In genomic region chrX:139870938-139871791, GRCm38 (mm10) we compare ENCODE assay signal across 8 mouse cellular contexts. TPM values are rescaled to one million over a fixed set of nuclear protein-coding genes. Genes with fewer than 3 reads are reported as not detected.
DNase-seq lines count a peak whose midpoint lies in the region; ATAC-seq and TF ChIP-seq lines count a peak whose summit lies in the region.

TSS of gene Morc4 (minus strand) at chrX:139871677.

- H3K36me3 ChIP-seq in embryonic facial prominence, embryonic 13.5 days: no peaks in the 10 kb centered on the region
- H3K36me3 ChIP-seq in heart, embryonic 12.5 days: no peaks in the 10 kb centered on the region
- no peaks in the 10 kb centered on the region for H3K36me3 ChIP-seq in kidney, embryonic 16.5 days (ENCODE audit: insufficient read depth, low read length)
- H3K36me3 ChIP-seq in liver, adult 2 months (ENCODE audit: control insufficient read depth, insufficient read depth, low read length): no peaks in the 10 kb centered on the region

- no peaks in the 10 kb centered on the region for H3K79me2 ChIP-seq in liver, adult 2 months (ENCODE audit: control insufficient read depth, insufficient read depth, low read length)

- H3K4me1 ChIP-seq in embryonic facial prominence, embryonic 13.5 days: no peaks in the 10 kb centered on the region
- 0 out of 2 replicates have a peak, but pooled peaks cover 5% of the 10 kb centered on the region for H3K4me1 ChIP-seq in heart, embryonic 12.5 days (replicated peaks)
- H3K4me1 ChIP-seq in kidney, embryonic 16.5 days (ENCODE audit: insufficient read depth, low read length): 0 out of 2 replicates have a peak, but pooled peaks cover 3% of the 10 kb centered on the region
- peaks cover 2% of the 10 kb centered on the region for H3K4me1 ChIP-seq in liver, adult 2 months (ENCODE audit: control insufficient read depth, insufficient read depth, low read length)

- ATAC-seq in embryonic facial prominence, embryonic 13.5 days (ENCODE audit: insufficient number of reproducible peaks, insufficient read depth, low FRiP score, low TSS enrichment, low read depth): peak; percentile 86
- ATAC-seq in heart, embryonic 12.5 days (ENCODE audit: insufficient number of reproducible peaks, low FRiP score): peak; percentile 89
- ATAC-seq in kidney, embryonic 16.5 days (ENCODE audit: low FRiP score, low TSS enrichment): peak; percentile 96

- DNase-seq in 3T3-L1 (ENCODE audit: low read depth, low spot score): peak; percentile 6
- peak; percentile 62 for DNase-seq in adrenal gland, postnatal 25 days
- DNase-seq in liver, adult 2 months (ENCODE audit: extremely low read depth, low read depth, low spot score): no peak
- peak; percentile 68 for DNase-seq in neural tube, embryonic 10.5 days (ENCODE audit: extremely low spot score, low spot score)
- DNase-seq in urinary bladder, adult 2 months (ENCODE audit: low spot score): peak; percentile 35

- WGBS in embryonic facial prominence, embryonic 13.5 days: 30% methylated on average over 84 of the region's 87 CpGs
- 14% methylated on average over 83 of the region's 87 CpGs for WGBS in heart, embryonic 12.5 days
- WGBS in kidney, embryonic 16.5 days: 28% methylated on average over 70 of the region's 87 CpGs
- WGBS in liver, adult 2 months: 2% methylated on average over 44 of the region's 87 CpGs

- TF ChIP-seq CTCF in liver, adult 2 months (IDR thresholded peaks at IDR 0.05; ENCODE audit: low read depth, low read length): no peak

- H3K9ac ChIP-seq in embryonic facial prominence, embryonic 13.5 days: peak within 1 kb of the TSS; percentile 71
- H3K9ac ChIP-seq in heart, embryonic 12.5 days: peak within 1 kb of the TSS; percentile 72
- H3K9ac ChIP-seq in kidney, embryonic 16.5 days (replicated peaks; ENCODE audit: low read length): peak within 1 kb of the TSS; percentile 69
- H3K9ac ChIP-seq in liver, adult 2 months (ENCODE audit: low read depth, low read length): peak within 1 kb of the TSS; percentile 82

- peaks cover 44% of the 10 kb centered on the region for H3K27me3 ChIP-seq in embryonic facial prominence, embryonic 13.5 days
- H3K27me3 ChIP-seq in heart, embryonic 12.5 days (replicated peaks): no peaks in the 10 kb centered on the region
- H3K27me3 ChIP-seq in kidney, embryonic 16.5 days (ENCODE audit: insufficient read depth, low read length): peaks cover 3% of the 10 kb centered on the region; the same call in 1 of the 2 replicates
- no peaks in the 10 kb centered on the region for H3K27me3 ChIP-seq in liver, adult 2 months (ENCODE audit: control insufficient read depth, insufficient read depth, low read length)

- no peak within 1 kb of the TSS for H3K27ac ChIP-seq in embryonic facial prominence, embryonic 13.5 days
- peak within 1 kb of the TSS; percentile 5; the same call in 1 of the 2 replicates for H3K27ac ChIP-seq in heart, embryonic 12.5 days (ENCODE audit: poor library complexity, severe bottlenecking)
- H3K27ac ChIP-seq in kidney, embryonic 16.5 days (ENCODE audit: low read length): no peak within 1 kb of the TSS
- H3K27ac ChIP-seq in liver, adult 2 months (replicated peaks; ENCODE audit: insufficient read depth, low read depth, low read length): no peak within 1 kb of the TSS

- TF ChIP-seq POLR2A in liver, adult 2 months (IDR thresholded peaks at IDR 0.05; ENCODE audit: extremely low read depth, insufficient read depth, low read length): no peak

- peak within 1 kb of the TSS; percentile 65 for H3K4me2 ChIP-seq in embryonic facial prominence, embryonic 13.5 days
- peak within 1 kb of the TSS; percentile 68 for H3K4me2 ChIP-seq in heart, embryonic 12.5 days
- peak within 1 kb of the TSS; percentile 75 for H3K4me2 ChIP-seq in kidney, embryonic 16.5 days (replicated peaks; ENCODE audit: low read depth, low read length)

- H3K4me3 ChIP-seq in embryonic facial prominence, embryonic 13.5 days: peak within 1 kb of the TSS; percentile 58
- H3K4me3 ChIP-seq in heart, embryonic 12.5 days: peak within 1 kb of the TSS; percentile 59
- H3K4me3 ChIP-seq in kidney, embryonic 16.5 days (ENCODE audit: low read length): peak within 1 kb of the TSS; percentile 61
- H3K4me3 ChIP-seq in liver, adult 2 months (ENCODE audit: insufficient read depth, low read depth, low read length): peak within 1 kb of the TSS; percentile 69

- no peaks in the 10 kb centered on the region for H3K9me3 ChIP-seq in embryonic facial prominence, embryonic 13.5 days
- no peaks in the 10 kb centered on the region for H3K9me3 ChIP-seq in heart, embryonic 12.5 days (replicated peaks)
- no peaks in the 10 kb centered on the region for H3K9me3 ChIP-seq in kidney, embryonic 16.5 days (ENCODE audit: low read length)

RNA-seq across cellular contexts. Expression of gene Morc4, which starts in this region (rescaled TPM):
- total RNA-seq in adrenal gland, postnatal 25 days (2021): 4.8 and 6.5 TPM in 2 replicates
- 16.4 and 17.7 TPM in 2 replicates for polyA plus RNA-seq in embryonic facial prominence, embryonic 13.5 days (2015; fragmentation: Nextera tagmentation; extraction: Ambion mirVana)
- polyA plus RNA-seq in heart, embryonic 12.5 days (2016; fragmentation: Nextera tagmentation; extraction: Ambion mirVana): 13.4 and 15.6 TPM in 2 replicates
- 11.1 and 15.0 TPM in 2 replicates for polyA plus RNA-seq in kidney, embryonic 16.5 days (2015; fragmentation: Nextera tagmentation; extraction: Ambion mirVana)
- total RNA-seq in liver, adult 2 months (2014; rRNA removed): 2.3 and 2.8 TPM in 2 replicates
- 1.7 and 2.0 TPM in 2 replicates for polyA plus RNA-seq in liver, adult 2 months (2012; rRNA removed)
- 5.5 and 6.3 TPM in 2 replicates for polyA plus RNA-seq in urinary bladder, adult 2 months (2012; rRNA removed)
